Mouse (Mus musculus) heart, embryonic 15.5 days (tissue): Measurements from ENCODE around the gene Dok3. TPM values are rescaled to one million over a fixed set of nuclear protein-coding genes. Genes with fewer than 3 reads are reported as not detected.
"Not testable (repeated sequence)": the region's sequence is repeated elsewhere in the genome, so short reads cannot be mapped to it uniquely, and the experiment has no call there.

Source experiments
- ATAC-seq: fragments of 200-750 bp; cut with Nextera tagmentation; replicated peaks from 2 replicates; pipeline ENCODE4 v1.8.0; 2017; ENCODE audit warnings: low read depth, moderate TSS enrichment; ENCODE audit not compliant: insufficient number of reproducible peaks, insufficient read depth, low FRiP score
- H3K27ac ChIP-seq: fragments of 300-500 bp; sonication (generic); 2 replicates; pipeline ENCODE4 v1.5.1; 2015; ENCODE audit warnings: mild to moderate bottlenecking, inconsistent platforms
- H3K27me3 ChIP-seq: fragments of 300-500 bp; sonication (generic); 2 replicates; pipeline ENCODE4 v1.6.1; 2015; ENCODE audit warnings: inconsistent platforms
- H3K36me3 ChIP-seq: fragments of 300-500 bp; sonication (generic); 2 replicates; pipeline ENCODE4 v1.6.1; 2015; ENCODE audit warnings: mild to moderate bottlenecking, inconsistent platforms
- H3K4me1 ChIP-seq: fragments of 300-500 bp; sonication (generic); replicated peaks from 2 replicates; pipeline ENCODE4 v1.6.1; 2015; ENCODE audit warnings: inconsistent platforms
- H3K4me2 ChIP-seq: fragments of 300-500 bp; sonication (generic); 2 replicates; pipeline ENCODE4 v1.6.1; 2015; ENCODE audit warnings: inconsistent platforms, mild to moderate bottlenecking, moderate library complexity
- H3K4me3 ChIP-seq: fragments of 300-500 bp; sonication (generic); 2 replicates; pipeline ENCODE4 v1.5.1; 2015; ENCODE audit warnings: mild to moderate bottlenecking, inconsistent platforms
- H3K9ac ChIP-seq: fragments of 300-500 bp; sonication (generic); 2 replicates; pipeline ENCODE4 v1.6.1; 2015; ENCODE audit warnings: mild to moderate bottlenecking, inconsistent platforms
- H3K9me3 ChIP-seq: fragments of 300-500 bp; sonication (generic); replicated peaks from 2 replicates; pipeline ENCODE4 v1.6.1; 2016; ENCODE audit warnings: inconsistent platforms
- WGBS: fragments of 180-500 bp; shearing (Covaris S2); methylation state at CpG from one replicate; pipeline ENCODE4 v1.1.7; 2015; ENCODE audit warnings: mixed read lengths; 5-methylcytosine and 5-hydroxymethylcytosine counted together
- polyA plus RNA-seq: library from polyadenylated mRNA; unstranded; fragments of >200 nt; fragmentation: Nextera tagmentation; extraction: Ambion mirVana; gene quantifications from 2 replicates; pipeline ENCODE4 v1.2.1, GENCODE M21; 2015

Dok3 gene
- polyA plus RNA-seq, 1 experiment from 2014 or later, result 1.3 TPM

DNA sequence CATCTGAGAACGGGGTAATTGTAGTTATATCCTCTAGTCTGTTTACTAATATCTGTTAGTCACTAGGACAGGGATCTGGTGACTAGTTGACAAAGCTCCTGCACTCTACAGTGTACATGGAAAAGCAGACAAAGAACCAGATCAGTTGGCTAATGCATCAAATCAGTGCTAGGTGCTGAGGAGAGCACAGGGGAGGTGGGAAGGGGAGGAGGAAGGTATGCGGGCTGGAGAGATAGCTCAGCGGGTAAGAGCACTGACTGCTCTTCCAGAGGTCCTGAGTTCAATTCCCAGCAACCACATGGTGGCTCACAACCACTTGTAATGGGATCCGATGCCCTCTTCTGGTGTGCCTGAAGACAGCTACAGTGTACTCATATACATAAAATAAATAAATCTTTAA, 39.4 kb upstream of the Dok3 start:
- not testable (repeated sequence) for H3K36me3 ChIP-seq, H3K27me3 ChIP-seq, ATAC-seq, H3K4me2 ChIP-seq, H3K9me3 ChIP-seq, H3K4me3 ChIP-seq, H3K27ac ChIP-seq, H3K9ac ChIP-seq
- H3K4me1 ChIP-seq, result peaks cover 16% of the 10 kb centered on the region
- WGBS, result 84% methylated on average over 4 of the region's 4 CpGs

DNA sequence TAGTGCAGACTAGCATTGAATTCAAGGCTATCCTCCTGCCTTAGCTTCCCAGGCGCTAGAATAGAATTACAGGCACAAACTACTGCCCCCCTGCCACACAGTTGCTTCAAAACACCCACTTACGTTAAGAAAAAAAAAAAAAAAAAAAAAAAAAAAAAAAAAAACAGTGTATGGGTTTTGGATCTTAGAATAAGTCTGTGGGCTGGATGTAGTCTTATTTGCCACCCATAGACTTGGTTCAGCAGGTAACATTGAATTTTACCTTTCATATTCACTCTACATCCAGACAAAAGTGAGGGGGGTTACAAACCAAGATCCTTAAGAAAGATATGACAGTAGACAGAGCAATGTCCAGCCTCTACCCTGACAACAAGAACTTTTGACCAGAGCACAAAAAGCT, 38.9 kb upstream of the Dok3 start:
- Histone ChIP-seq H3K27ac (no peak overlapping the region), H3K4me3 (no peak overlapping the region), H3K36me3 (0 out of 2 replicates have a peak, but pooled peaks cover 5% of the 10 kb centered on the region), H3K4me1 (peaks cover 16% of the 10 kb centered on the region), H3K9me3 (no peaks in the 10 kb centered on the region), H3K27me3 (no peaks in the 10 kb centered on the region), H3K4me2 (no peak overlapping the region), H3K9ac (no peak overlapping the region)
- no peak for ATAC-seq
- 85% methylated on average over 2 of the region's 2 CpGs for WGBS

DNA sequence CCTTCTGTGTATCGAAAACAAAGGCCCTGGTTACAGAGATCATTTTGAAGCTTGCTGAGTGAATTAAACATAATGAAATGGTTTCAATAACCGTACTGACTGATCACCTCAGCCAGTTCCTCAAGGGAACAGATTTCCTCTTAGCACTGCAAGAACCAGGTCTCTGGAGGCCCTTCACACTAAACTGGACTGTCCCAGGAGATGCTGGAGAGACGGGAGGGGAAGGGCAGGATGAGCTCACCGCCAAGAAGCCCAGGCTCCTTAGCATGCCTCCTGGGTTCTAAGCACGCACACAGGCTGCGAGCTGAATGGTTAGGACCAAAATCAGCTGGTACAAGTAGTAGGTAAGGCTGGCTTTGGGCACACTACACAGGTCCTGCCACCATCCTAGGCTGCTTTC, 37.9 kb upstream of the Dok3 start:
- no peaks in the 10 kb centered on the region for H3K9me3 ChIP-seq
- WGBS, result 81% methylated on average over 6 of the region's 6 CpGs
- no peak overlapping the region for H3K4me3 ChIP-seq
- no peaks in the 10 kb centered on the region for H3K27me3 ChIP-seq
- H3K4me1 ChIP-seq, result peaks cover 16% of the 10 kb centered on the region
- no peak overlapping the region for H3K27ac ChIP-seq
- no peak overlapping the region for H3K4me2 ChIP-seq
- ATAC-seq, result no peak
- H3K9ac ChIP-seq, result no peak overlapping the region
- H3K36me3 ChIP-seq, result 0 out of 2 replicates have a peak, but pooled peaks cover 5% of the 10 kb centered on the region

DNA sequence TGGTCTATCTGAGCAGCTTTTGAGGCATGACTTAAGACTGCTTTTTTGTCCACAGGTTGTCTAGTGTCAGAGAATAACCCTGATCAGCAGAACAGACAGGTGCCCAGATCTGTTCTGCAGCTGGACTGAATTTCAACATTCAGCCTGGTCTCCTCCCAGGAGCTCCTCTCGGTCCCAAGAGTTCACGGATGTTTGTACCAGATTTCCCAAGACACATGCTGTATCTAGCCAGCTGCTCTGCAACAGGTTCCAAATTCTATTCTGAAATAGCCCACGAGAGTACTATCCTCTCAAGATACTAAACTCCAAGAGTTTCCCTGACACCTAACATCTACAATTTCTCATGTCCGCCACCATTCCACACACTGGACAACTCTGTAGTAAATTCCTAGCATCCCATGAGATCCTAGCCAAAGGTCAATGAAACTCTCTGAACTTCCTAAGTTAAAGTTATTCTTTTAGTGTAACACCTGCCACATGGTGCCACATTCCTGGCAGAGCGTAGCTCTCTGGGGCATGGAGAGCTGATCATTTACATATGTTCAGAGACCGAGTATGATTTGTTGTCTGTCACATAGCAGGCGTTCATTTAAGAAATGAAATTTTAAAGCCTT, 34.3 kb upstream of the Dok3 start:
- H3K4me3 ChIP-seq, result no peak overlapping the region
- H3K27me3 ChIP-seq, result no peaks in the 10 kb centered on the region
- H3K36me3 ChIP-seq, result 0 out of 2 replicates have a peak, but pooled peaks cover 3% of the 10 kb centered on the region
- H3K9ac ChIP-seq, result no peak overlapping the region
- WGBS, result 83% methylated on average over 7 of the region's 7 CpGs
- H3K9me3 ChIP-seq, result no peaks in the 10 kb centered on the region
- H3K4me1 ChIP-seq, result no peaks in the 10 kb centered on the region
- H3K4me2 ChIP-seq, result no peak overlapping the region
- H3K27ac ChIP-seq, result no peak overlapping the region
- ATAC-seq, result no peak

DNA sequence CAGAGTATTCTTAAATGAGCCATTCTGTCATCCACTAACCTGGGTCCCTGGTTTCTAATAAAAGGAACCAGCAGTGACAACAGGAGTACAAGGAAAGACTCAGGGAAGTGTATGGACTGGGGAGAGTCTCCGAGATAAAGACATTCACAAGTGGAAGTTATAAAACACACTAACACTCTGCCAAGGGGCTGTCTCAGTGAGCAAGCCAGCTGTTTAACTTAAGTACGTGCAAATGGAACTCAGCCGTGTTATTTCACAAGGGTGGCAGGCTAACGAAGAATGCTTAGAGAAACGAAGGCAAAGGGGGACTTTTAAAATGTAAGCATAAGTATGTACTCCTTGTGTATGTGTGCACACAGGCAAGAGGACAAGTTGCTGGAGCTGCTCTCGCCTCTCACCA, 28.4 kb upstream of the Dok3 start:
- Histone ChIP-seq H3K4me2 (no peak overlapping the region), H3K9ac (no peak overlapping the region), H3K27me3 (no peaks in the 10 kb centered on the region), H3K4me1 (no peaks in the 10 kb centered on the region), H3K4me3 (no peak overlapping the region), H3K36me3 (peaks cover 23% of the 10 kb centered on the region; the same call in 1 of the 2 replicates), H3K27ac (no peak overlapping the region), H3K9me3 (no peaks in the 10 kb centered on the region)
- WGBS, result 80% methylated on average over 6 of the region's 6 CpGs
- no peak for ATAC-seq

DNA sequence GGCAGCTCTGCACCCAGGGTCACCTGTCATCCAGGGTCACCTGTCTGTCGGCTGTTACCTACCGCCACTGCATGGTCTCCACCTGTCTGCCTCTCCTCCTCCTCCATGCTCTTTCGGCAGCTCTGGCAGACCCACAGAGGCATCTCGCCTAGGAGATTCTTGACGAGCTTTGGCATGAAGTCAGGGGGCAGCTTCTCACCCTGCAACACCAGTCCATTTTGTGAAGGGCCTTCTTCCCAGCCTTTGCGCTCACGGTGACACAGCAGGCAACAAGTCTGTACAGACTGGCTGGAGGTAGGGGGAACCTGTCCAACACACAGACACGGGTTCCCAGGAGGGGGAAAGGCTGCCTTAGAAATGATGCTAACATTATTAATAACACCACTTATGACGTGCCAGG, 26.8 kb upstream of the Dok3 start:
- H3K4me1 ChIP-seq, result no peaks in the 10 kb centered on the region
- ATAC-seq, result no peak
- WGBS, result 87% methylated on average over 9 of the region's 9 CpGs
- no peak overlapping the region for H3K4me2 ChIP-seq
- no peaks in the 10 kb centered on the region for H3K27me3 ChIP-seq
- no peak overlapping the region for H3K27ac ChIP-seq
- H3K4me3 ChIP-seq, result no peak overlapping the region
- peaks cover 31% of the 10 kb centered on the region; the same call in 1 of the 2 replicates for H3K36me3 ChIP-seq
- no peak overlapping the region for H3K9ac ChIP-seq
- no peaks in the 10 kb centered on the region for H3K9me3 ChIP-seq

DNA sequence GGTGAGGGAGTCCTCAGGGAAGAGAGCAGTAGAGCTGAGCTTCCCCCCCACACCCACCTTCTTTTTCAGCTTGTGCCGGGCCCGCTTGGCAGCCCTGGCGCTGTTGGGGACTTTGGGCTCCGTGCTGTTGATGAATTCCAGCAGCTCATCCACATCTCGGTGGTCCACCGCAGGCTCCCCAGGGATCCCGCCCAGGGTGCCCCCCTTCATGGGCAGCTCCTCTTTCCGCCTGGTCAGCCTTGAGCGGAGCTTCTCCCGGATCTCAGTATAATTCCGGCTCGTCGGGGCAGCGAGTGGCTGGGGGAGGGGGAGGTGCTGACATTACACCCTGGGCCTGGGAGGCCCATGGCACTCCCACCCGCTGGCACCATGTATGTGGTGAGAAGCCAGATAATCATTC, 20.0 kb upstream of the Dok3 start:
- ATAC-seq, result no peak
- WGBS, result 83% methylated on average over 15 of the region's 15 CpGs

DNA sequence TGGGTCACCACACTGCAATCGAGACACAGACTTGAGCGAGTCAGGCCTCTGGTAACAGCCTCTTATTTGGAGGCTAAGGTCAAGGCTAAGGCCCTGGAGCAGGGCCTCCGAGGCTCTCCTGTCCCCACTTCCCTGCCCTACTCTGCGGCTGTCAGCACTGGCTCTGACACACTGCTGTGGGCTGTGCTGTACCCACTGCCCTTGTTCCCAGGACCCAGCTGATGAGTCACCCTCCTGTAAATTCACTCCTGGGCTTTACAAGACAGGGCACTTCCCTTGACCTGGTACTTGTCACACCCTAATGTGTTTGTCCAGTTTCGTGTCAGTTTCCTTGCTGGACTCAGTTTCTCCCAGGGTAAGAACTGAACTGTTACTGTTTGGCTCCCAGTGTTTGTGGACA, 19.3 kb upstream of the Dok3 start:
- Histone ChIP-seq H3K9ac (no peak overlapping the region), H3K9me3 (no peaks in the 10 kb centered on the region), H3K4me3 (no peak overlapping the region), H3K4me1 (no peaks in the 10 kb centered on the region), H3K4me2 (no peak overlapping the region), H3K27me3 (no peaks in the 10 kb centered on the region), H3K36me3 (peaks cover 66% of the 10 kb centered on the region), H3K27ac (no peak overlapping the region)
- no peak for ATAC-seq
- WGBS, result 76% methylated on average over 5 of the region's 5 CpGs

More for the DNA sequence above, 20.0 kb upstream of the Dok3 start:
- no peaks in the 10 kb centered on the region for H3K27me3 ChIP-seq
- H3K9ac ChIP-seq, result no peak overlapping the region
- no peaks in the 10 kb centered on the region for H3K4me1 ChIP-seq
- no peak overlapping the region for H3K27ac ChIP-seq
- no peak overlapping the region for H3K4me3 ChIP-seq
- H3K36me3 ChIP-seq, result peaks cover 66% of the 10 kb centered on the region
- H3K9me3 ChIP-seq, result no peaks in the 10 kb centered on the region
- no peak overlapping the region for H3K4me2 ChIP-seq

DNA sequence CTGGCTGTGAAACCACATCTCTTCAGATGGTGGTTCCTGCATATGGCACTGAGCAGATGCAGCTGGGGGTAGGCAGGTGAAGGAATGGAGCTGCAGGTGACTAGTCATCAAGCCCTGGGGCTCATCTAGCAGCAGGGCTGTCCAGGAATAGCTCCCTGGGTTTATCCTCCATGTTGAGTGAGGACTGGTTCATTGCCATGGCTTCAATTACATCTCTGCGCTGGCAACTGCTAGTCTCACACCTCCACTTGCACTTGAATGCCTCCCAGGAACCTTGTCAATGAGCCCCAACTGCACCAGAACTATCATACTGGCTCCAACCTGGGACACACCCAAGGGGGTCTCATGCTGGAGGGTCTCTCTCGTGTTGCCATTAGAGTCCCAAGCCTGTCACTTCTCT, 18.8 kb upstream of the Dok3 start:
- Histone ChIP-seq H3K4me3 (no peak overlapping the region), H3K4me2 (no peak overlapping the region), H3K27me3 (no peaks in the 10 kb centered on the region), H3K4me1 (no peaks in the 10 kb centered on the region), H3K27ac (no peak overlapping the region), H3K36me3 (peaks cover 68% of the 10 kb centered on the region), H3K9me3 (no peaks in the 10 kb centered on the region), H3K9ac (no peak overlapping the region)
- no peak for ATAC-seq
- WGBS, result 81% methylated on average over 2 of the region's 2 CpGs

DNA sequence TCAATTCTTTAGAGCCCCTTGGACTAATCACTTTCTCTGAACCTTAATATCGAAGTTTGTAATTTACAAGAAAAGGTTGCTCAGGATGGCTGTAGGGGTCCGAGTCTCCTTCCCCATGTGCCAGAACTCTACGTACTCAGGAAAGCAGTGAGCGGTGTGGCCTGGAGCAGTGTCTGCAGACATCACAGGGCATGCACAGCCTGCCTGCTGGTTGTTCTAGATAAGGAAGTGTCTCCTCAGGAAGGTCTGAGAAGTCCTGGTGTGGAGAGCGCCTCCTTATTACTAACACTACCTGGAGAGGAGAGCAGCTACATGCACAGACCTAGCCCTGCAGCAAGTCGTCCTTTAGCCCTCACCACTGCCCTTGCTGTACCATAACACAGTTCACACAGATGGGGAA, 15.7 kb upstream of the Dok3 start:
- Histone ChIP-seq H3K36me3 (peaks cover 84% of the 10 kb centered on the region), H3K4me2 (no peak overlapping the region), H3K9ac (no peak overlapping the region), H3K27me3 (no peaks in the 10 kb centered on the region), H3K27ac (no peak overlapping the region), H3K4me1 (no peaks in the 10 kb centered on the region), H3K4me3 (no peak overlapping the region), H3K9me3 (no peaks in the 10 kb centered on the region)
- WGBS, result 82% methylated on average over 6 of the region's 6 CpGs
- ATAC-seq, result no peak

DNA sequence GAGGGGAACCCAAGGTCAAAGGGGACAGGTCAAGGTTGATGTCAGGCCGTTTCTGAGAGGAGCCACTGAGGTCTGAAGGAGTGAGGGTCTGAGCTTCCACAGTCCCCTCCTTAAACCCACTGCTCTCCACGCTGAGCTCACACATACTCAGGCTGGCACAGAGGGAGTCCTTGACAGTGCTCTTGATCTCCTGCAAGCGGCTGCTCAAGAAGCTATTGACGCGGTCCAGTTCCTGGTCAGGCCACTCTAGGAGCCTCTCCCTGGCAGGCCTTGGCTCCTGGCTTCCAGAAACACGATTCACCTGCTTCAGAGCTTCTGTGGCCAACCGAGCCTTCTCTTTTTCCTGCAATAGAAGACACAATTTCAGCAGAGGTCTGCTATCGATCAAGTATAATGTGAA, 14.4 kb upstream of the Dok3 start:
- 83% methylated on average over 8 of the region's 8 CpGs for WGBS
- H3K36me3 ChIP-seq, result peaks cover 86% of the 10 kb centered on the region

DNA sequence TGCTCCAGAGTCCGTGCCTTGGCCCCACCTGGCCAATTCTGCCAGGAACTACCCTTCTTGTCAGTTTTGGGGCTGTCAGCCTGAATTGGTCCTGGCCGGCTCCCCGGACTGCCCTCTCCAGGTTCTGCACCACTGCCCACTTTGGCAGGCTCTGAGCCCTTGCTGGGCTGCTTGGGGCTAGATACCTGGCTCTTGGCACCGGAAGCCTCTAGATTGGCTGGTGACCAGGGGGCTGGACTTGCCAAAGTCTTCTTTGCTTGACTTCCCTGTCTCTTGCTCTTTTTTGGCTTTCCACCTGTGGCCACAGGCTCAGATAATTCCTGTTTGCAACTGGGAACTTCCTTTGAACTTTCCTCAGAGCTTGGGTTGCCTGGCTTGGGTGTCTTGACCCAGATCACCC, 13.8 kb upstream of the Dok3 start:
- 92% methylated on average over 4 of the region's 4 CpGs for WGBS
- H3K36me3 ChIP-seq, result peaks cover 86% of the 10 kb centered on the region
- no peak overlapping the region for H3K9ac ChIP-seq
- H3K4me1 ChIP-seq, result no peaks in the 10 kb centered on the region
- H3K27ac ChIP-seq, result no peak overlapping the region
- ATAC-seq, result no peak
- H3K27me3 ChIP-seq, result no peaks in the 10 kb centered on the region
- H3K4me2 ChIP-seq, result no peak overlapping the region
- H3K9me3 ChIP-seq, result no peaks in the 10 kb centered on the region
- H3K4me3 ChIP-seq, result no peak overlapping the region

More for the DNA sequence above, 14.4 kb upstream of the Dok3 start:
- Histone ChIP-seq H3K4me2 (no peak overlapping the region), H3K27ac (no peak overlapping the region), H3K9me3 (no peaks in the 10 kb centered on the region), H3K4me3 (no peak overlapping the region), H3K27me3 (no peaks in the 10 kb centered on the region), H3K9ac (no peak overlapping the region), H3K4me1 (no peaks in the 10 kb centered on the region)
- no peak for ATAC-seq
